Mouse (Mus musculus) macrophage (primary cell): Measurements from ENCODE around the gene Usp32. TPM values are rescaled to one million over a fixed set of nuclear protein-coding genes. Genes with fewer than 3 reads are reported as not detected.

Experiments used
- polyA plus RNA-seq: library from polyadenylated mRNA; stranded (reverse); fragments of 250-400 nt; gene quantifications from 3 replicates; pipeline ENCODE4 v1.2.4, GENCODE M21; 2018; ENCODE audit warnings: inconsistent platforms

Usp32 gene
- polyA plus RNA-seq, 1 experiment from 2014 or later: 20.3 TPM

Other genes starting within 250 kb of the Usp32 start
- 6.5 to 17.6 TPM (median 8.5 TPM) in 3 replicates for gene Znhit3, start 223.8 kb downstream of the Usp32 start, polyA plus RNA-seq
- gene Car4, start 182.4 kb downstream of the Usp32 start, polyA plus RNA-seq: not detected in 3 replicates
- not detected in 3 replicates for gene 1700125H20Rik, start 30.2 kb upstream of the Usp32 start, polyA plus RNA-seq
- gene Appbp2, start 95.0 kb upstream of the Usp32 start, polyA plus RNA-seq: 13.3 to 20.8 TPM (median 13.8 TPM) in 3 replicates
- gene Ppm1d, start 171.1 kb upstream of the Usp32 start, polyA plus RNA-seq: 5.7 to 10.9 TPM (median 7.2 TPM) in 3 replicates
- gene Bcas3, start 213.0 kb upstream of the Usp32 start, polyA plus RNA-seq: 11.9 to 28.7 TPM (median 26.9 TPM) in 3 replicates